Mouse (Mus musculus) embryonic facial prominence, embryonic 11.5 days (tissue): ENCODE measurements at regions not wholly inside any gene's neighbourhood (a gene's known extent, or its start where the extent isn't known, plus 50 kb on each side); places are given as distances from the start of the nearest gene placed in this dataset.
"Not testable (repeated sequence)": the region's sequence is repeated elsewhere in the genome, so short reads cannot be mapped to it uniquely, and the experiment has no call there.

Experiments
- ATAC-seq: fragments of 200-750 bp; cut with Nextera tagmentation; replicated peaks from 2 replicates; pipeline ENCODE4 v1.8.0; 2017; ENCODE audit warnings: low read depth; ENCODE audit not compliant: insufficient number of reproducible peaks, low FRiP score, low TSS enrichment
- DNase-seq: peaks from one replicate; pipeline ENCODE4 v3.0.0-alpha.2; 2015; ENCODE audit warnings: low spot score
- H3K27ac ChIP-seq: fragments of 300-500 bp; sonication (generic); replicated peaks from 2 replicates; pipeline ENCODE4 v1.5.1; 2014; ENCODE audit warnings: mild to moderate bottlenecking, low read depth, low read length, control low read depth
- H3K27me3 ChIP-seq: fragments of 300-500 bp; sonication (generic); 2 replicates; pipeline ENCODE4 v1.6.1; 2014; ENCODE audit warnings: mild to moderate bottlenecking, low read length, moderate library complexity, mixed read lengths; ENCODE audit not compliant: control insufficient read depth, insufficient read depth
- H3K36me3 ChIP-seq: fragments of 300-500 bp; sonication (generic); replicated peaks from 2 replicates; pipeline ENCODE4 v1.6.1; 2014; ENCODE audit warnings: low read depth, mild to moderate bottlenecking, low read length, moderate library complexity, mixed read lengths; ENCODE audit not compliant: control insufficient read depth, insufficient read depth
- H3K4me1 ChIP-seq: fragments of 300-500 bp; sonication (generic); 2 replicates; pipeline ENCODE4 v1.6.1; 2014; ENCODE audit warnings: low read length, mixed read lengths; ENCODE audit not compliant: control insufficient read depth, insufficient read depth
- H3K4me2 ChIP-seq: fragments of 300-500 bp; sonication (generic); 2 replicates; pipeline ENCODE4 v1.6.1; 2014; ENCODE audit warnings: low read depth, mild to moderate bottlenecking, control low read depth, low read length, moderate library complexity
- H3K4me3 ChIP-seq: fragments of 300-500 bp; sonication (generic); 2 replicates; pipeline ENCODE4 v1.5.1; 2014; ENCODE audit warnings: low read depth, low read length, control low read depth
- H3K9ac ChIP-seq: fragments of 300-500 bp; sonication (generic); replicated peaks from 2 replicates; pipeline ENCODE4 v1.6.1; 2014; ENCODE audit warnings: mild to moderate bottlenecking, control low read depth, low read length
- H3K9me3 ChIP-seq: fragments of 300-500 bp; sonication (generic); replicated peaks from 2 replicates; pipeline ENCODE4 v1.6.1; 2016; ENCODE audit warnings: mild to moderate bottlenecking, low read length, inconsistent platforms, mixed read lengths; ENCODE audit not compliant: control insufficient read depth
- WGBS: fragments of 180-500 bp; shearing (Covaris S2); extraction: QIAGEN DNeasy Blood & Tissue Kit; methylation state at CpG from one replicate; pipeline ENCODE4 v1.1.7; 2014; 5-methylcytosine and 5-hydroxymethylcytosine counted together

- no peaks in the 10 kb centered on the region for H3K27me3 ChIP-seq
- no peaks in the 10 kb centered on the region for H3K4me1 ChIP-seq
- H3K27ac ChIP-seq: no peak overlapping the region
- no peak overlapping the region for H3K9ac ChIP-seq
- DNase-seq (no peak), ATAC-seq (no peak)
- H3K4me3 ChIP-seq: no peak overlapping the region
- H3K36me3 ChIP-seq: no peaks in the 10 kb centered on the region
- no peaks in the 10 kb centered on the region for H3K9me3 ChIP-seq
- WGBS: 88% methylated on average over 9 of the region's 9 CpGs
- no peak overlapping the region for H3K4me2 ChIP-seq
Measured at GRCm38 (mm10) chr8:113466683-113467082, 168.7 kb upstream of the Mon1b start.

DNA sequence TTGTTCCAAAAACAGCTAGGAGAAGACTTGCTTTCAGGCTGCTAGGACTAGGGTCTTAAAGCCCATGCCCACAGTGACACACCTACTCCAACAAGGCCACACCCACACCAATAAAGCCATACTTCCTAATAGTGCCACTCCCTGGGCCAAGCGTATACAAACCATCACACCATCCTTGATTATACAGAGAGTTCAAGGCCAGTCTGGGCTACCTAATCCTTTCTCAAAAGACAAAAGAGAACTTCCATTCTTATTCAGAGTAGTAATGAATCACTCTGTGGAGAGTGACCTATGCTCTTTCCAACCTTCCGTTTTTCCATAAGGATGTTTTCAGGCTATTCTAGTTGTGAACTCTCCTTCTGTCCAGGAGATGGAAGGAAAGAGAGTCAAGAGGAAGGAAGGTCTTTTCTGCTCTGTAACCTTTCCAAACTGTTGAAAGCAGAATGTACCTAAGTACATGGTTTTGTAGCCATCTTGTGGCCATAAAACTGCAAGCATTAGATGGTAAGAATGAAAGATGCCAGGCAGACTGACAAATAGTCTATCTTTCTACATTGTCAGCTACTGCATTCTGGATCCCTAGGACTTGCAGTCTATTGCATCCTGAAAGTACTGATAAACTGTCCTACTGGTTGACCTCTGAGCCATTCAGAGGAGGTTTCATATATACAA is 145.8 kb upstream of the Mon1b start:
- Histone ChIP-seq H3K27me3 (no peaks in the 10 kb centered on the region), H3K36me3 (no peaks in the 10 kb centered on the region), H3K9me3 (no peaks in the 10 kb centered on the region), H3K4me3 (no peak overlapping the region), H3K4me2 (no peak overlapping the region), H3K9ac (no peak overlapping the region), H3K27ac (no peak overlapping the region), H3K4me1 (no peaks in the 10 kb centered on the region)
- ATAC-seq: no peak
- WGBS: 85% methylated on average over 2 of the region's 2 CpGs
- no peak for DNase-seq

DNA sequence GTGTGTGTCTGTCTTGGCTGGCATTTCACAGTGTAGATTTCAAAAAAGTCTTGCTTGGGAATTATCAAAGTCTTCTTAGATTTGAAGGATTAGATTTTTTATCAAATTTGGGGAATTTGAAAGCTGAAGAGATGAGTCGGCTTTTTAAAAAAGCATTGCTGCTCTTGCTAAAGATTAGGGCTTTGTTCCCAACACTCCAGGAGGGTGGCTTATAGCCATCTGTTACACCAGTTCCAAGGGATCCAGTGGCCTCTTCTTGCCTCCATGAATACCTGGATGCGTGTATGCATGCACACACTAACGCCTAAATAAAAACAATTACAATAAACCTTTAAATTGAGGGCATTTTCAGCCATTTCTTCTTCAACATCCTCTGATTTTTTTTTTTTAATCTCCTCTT is 144.5 kb upstream of the Mon1b start:
- H3K9ac ChIP-seq: no peak overlapping the region
- no peak for DNase-seq
- H3K27me3 ChIP-seq: no peaks in the 10 kb centered on the region
- no peaks in the 10 kb centered on the region for H3K9me3 ChIP-seq
- H3K4me3 ChIP-seq: no peak overlapping the region
- H3K27ac ChIP-seq: no peak overlapping the region
- ATAC-seq: no peak
- no peaks in the 10 kb centered on the region for H3K36me3 ChIP-seq
- 73% methylated on average over 3 of the region's 3 CpGs for WGBS
- no peaks in the 10 kb centered on the region for H3K4me1 ChIP-seq
- H3K4me2 ChIP-seq: no peak overlapping the region

DNA sequence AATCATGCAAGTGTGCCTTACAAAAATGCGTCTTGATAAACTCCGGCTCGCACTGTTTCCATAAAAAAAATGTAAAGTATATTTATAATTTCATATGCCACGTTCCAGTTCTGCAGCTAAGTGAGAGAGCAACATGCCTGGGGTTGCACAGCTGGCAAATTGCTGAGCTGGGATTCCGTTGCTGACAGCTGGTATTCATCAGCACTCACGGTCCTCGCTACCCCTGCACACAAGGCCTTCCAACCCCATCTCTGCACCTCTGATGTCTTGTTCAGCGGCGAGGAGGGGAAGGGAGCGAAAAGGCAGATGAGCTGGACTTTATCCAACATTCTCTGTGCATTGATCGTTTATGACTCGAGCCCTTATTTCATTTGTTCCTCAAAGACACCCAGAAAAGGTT is 138.5 kb upstream of the Mon1b start:
- Histone ChIP-seq H3K4me3 (no peak overlapping the region), H3K4me1 (no peaks in the 10 kb centered on the region), H3K4me2 (no peak overlapping the region), H3K9me3 (no peaks in the 10 kb centered on the region), H3K36me3 (no peaks in the 10 kb centered on the region), H3K27me3 (no peaks in the 10 kb centered on the region), H3K27ac (no peak overlapping the region), H3K9ac (no peak overlapping the region)
- 54% methylated on average over 12 of the region's 12 CpGs for WGBS
- DNase-seq (peak; percentile 74), ATAC-seq (no peak)

- Histone ChIP-seq H3K4me3 (no peak overlapping the region), H3K27me3 (no peaks in the 10 kb centered on the region), H3K9ac (no peak overlapping the region), H3K4me2 (no peak overlapping the region), H3K27ac (no peak overlapping the region), H3K4me1 (no peaks in the 10 kb centered on the region), H3K9me3 (no peaks in the 10 kb centered on the region), H3K36me3 (no peaks in the 10 kb centered on the region)
- ATAC-seq (no peak), DNase-seq (no peak)
- 72% methylated on average over 4 of the region's 4 CpGs for whole genome bisulfite sequencing
Measured at GRCm38 (mm10) chr8:113502671-113503070, 132.7 kb upstream of the Mon1b start.

DNA sequence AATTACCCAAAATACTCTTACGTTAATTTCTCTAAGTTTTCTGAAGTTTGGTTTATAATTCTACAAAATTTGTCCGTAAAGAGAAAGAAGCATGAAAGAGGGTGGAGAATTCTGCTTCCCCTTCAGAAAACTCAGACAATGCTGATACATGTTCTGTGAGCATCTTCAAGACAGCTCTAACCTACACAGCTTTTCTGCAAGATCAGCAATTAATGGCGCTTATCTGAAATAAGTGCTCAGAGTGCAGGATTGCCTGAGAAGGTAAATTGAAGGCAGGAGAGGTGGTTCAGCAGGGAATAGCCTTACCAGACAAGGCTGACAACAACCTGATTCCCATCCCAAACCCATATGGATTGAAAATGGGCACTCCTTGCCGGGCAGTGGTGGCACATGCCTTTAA is 122.5 kb upstream of the Mon1b start:
- WGBS: 91% methylated on average over 4 of the region's 4 CpGs

DNA sequence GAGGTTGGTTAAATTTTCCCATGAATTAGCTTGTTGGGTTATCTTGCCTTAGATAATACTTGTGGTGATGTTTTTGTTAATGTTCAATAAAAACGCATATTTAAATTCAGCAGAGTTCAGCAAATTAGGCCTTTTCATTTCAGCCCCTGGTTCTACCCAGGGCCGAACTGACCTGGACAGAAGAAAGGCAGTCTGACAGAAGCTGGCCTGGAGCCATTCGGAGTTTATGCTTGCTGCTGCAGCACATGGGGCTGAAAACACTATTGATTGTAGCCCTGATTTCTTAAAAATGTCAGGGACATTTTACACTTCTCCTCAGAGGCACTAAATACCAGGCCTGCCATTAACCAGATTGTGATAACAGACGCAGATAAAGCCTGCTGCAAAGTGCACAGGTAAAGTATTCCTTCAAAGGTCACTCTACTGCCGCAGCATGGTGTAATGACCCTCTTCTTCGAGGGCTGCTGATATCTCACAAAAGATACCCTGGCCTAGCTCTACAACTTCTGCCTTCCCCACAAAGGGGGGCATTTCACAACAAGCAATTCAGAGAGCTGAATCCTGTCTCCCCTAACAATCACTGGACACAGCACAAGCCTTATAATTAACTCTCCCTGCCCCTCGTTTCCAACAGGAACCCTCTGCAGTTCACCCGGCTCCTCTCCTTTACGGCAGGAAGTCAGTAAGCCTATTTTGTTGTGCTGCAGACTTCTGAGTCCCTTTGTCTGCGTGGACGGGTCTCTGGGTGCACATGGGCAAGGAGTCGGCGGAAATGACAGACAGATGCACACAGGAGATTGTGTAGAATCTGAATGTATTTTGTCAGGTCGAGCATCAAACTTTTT is 121.3 kb upstream of the Mon1b start:
- no peaks in the 10 kb centered on the region for H3K4me1 ChIP-seq
- ATAC-seq: no peak
- no peak for DNase-seq
- WGBS: 55% methylated on average over 14 of the region's 14 CpGs
- H3K36me3 ChIP-seq: no peaks in the 10 kb centered on the region
- no peaks in the 10 kb centered on the region for H3K9me3 ChIP-seq
- no peak overlapping the region for H3K9ac ChIP-seq
- no peaks in the 10 kb centered on the region for H3K27me3 ChIP-seq
- H3K4me2 ChIP-seq: no peak overlapping the region
- no peak overlapping the region for H3K27ac ChIP-seq
- no peak overlapping the region for H3K4me3 ChIP-seq

More for the DNA sequence above, 122.5 kb upstream of the Mon1b start:
- Histone ChIP-seq H3K9me3 (no peaks in the 10 kb centered on the region), H3K9ac (no peak overlapping the region), H3K4me3 (no peak overlapping the region), H3K4me2 (no peak overlapping the region), H3K36me3 (no peaks in the 10 kb centered on the region), H3K4me1 (no peaks in the 10 kb centered on the region), H3K27me3 (no peaks in the 10 kb centered on the region), H3K27ac (no peak overlapping the region)
- no peak for DNase-seq
- ATAC-seq: no peak

DNA sequence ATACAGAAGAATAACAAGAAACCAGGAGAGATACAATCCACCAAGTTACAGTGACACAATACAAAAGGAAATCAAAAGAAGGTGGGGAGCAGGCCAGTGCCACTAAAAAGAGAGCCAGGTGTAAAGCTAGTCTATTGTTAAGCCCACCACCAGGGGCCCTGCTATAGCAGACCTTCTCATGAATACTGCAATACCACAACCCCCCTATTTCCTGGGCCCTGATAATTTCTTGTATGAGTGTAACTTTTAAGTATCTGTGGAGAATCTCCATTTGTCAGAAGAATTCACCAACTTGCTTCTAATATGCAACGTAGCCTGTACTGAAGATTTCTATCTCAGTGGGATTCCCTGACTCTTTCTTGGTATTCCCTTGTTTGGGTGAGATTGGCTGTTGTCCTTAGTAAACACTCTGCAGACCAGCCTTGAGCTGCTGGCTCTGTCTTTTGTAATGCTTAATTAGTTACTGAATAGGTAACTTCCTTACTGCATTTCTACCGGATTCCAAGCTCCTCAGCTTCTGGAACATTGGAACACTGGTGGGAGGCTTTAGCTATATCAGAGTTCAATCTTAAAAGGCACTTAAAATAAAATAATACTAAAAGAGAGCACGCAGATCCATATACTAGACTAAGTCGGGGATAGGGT is 120.5 kb upstream of the Mon1b start:
- WGBS: 76% methylated on average over 4 of the region's 4 CpGs

More for the DNA sequence above, 120.5 kb upstream of the Mon1b start:
- H3K4me1 ChIP-seq, DNase-seq, H3K27me3 ChIP-seq, H3K9ac ChIP-seq, H3K4me2 ChIP-seq, ATAC-seq, H3K9me3 ChIP-seq, H3K36me3 ChIP-seq, H3K4me3 ChIP-seq, H3K27ac ChIP-seq: not testable (repeated sequence)
